Mouse (Mus musculus): Measurements from ENCODE around the gene Gm37240. TPM values are rescaled to one million over a fixed set of nuclear protein-coding genes. Genes with fewer than 3 reads are reported as not detected.

The Gm37240 gene
- polyA plus RNA-seq, 1 experiment = not detected

GRCm38 (mm10) chr3:84683788-84684187 lies 1203.5 kb downstream of the Gm37240 start:
- WGBS = 97% methylated on average over 6 of the region's 6 CpGs
- H3K4me1 ChIP-seq (ENCODE audit: control insufficient read depth, insufficient read depth, low read length) = peaks cover 2% of the 10 kb centered on the region; the same call in 1 of the 2 replicates

DNA sequence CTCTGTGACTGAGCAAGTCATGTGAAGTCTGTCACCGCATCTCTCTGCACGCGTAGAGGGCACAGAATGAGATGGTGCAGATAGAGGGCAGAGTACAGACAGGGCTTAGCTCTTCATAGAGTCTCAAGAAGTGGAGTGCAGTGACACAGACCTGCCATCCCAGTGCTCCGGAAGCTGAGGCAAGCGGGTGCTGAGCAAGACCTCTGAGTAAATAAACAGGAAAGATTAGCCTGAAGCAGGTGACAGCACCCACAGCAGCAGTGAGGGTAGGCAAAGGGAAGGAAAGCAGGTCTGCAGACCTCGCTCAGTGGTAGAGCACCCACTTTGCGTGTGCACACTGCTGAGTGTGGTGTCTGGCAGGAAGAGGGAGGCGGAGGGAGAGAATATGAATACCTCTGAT lies 1205.6 kb downstream of the Gm37240 start:
- TF ChIP-seq CTCF (IDR thresholded peaks at IDR 0.05; ENCODE audit: insufficient read depth, low read depth, low read length) (no peak), POLR2A (IDR thresholded peaks at IDR 0.05; ENCODE audit: insufficient read depth, low read depth, low read length) (no peak)
- H3K4me1 ChIP-seq (ENCODE audit: control insufficient read depth, insufficient read depth, low read length) = no peaks in the 10 kb centered on the region; the same call in 1 of the 2 replicates
- no peak overlapping the region for H3K27ac ChIP-seq (ENCODE audit: insufficient read depth, low read depth, low read length)
- 95% methylated on average over 8 of the region's 8 CpGs for WGBS
- H3K4me3 ChIP-seq (ENCODE audit: insufficient read depth, low read depth, low read length) = no peak overlapping the region

More at GRCm38 (mm10) chr3:84683788-84684187, 1203.5 kb downstream of the Gm37240 start:
- no peak for TF ChIP-seq CTCF (IDR thresholded peaks at IDR 0.05; ENCODE audit: insufficient read depth, low read depth, low read length)
- TF ChIP-seq POLR2A (IDR thresholded peaks at IDR 0.05; ENCODE audit: insufficient read depth, low read depth, low read length) = no peak
- Histone ChIP-seq H3K4me3 (ENCODE audit: insufficient read depth, low read depth, low read length) (no peak overlapping the region), H3K27ac (ENCODE audit: insufficient read depth, low read depth, low read length) (no peak overlapping the region)

GRCm38 (mm10) chr3:84680062-84680461 lies 1207.3 kb downstream of the Gm37240 start:
- no peak for TF ChIP-seq CTCF (IDR thresholded peaks at IDR 0.05; ENCODE audit: insufficient read depth, low read depth, low read length)
- TF ChIP-seq POLR2A (IDR thresholded peaks at IDR 0.05; ENCODE audit: insufficient read depth, low read depth, low read length) = no peak
- no peaks in the 10 kb centered on the region; the same call in 1 of the 2 replicates for H3K4me1 ChIP-seq (ENCODE audit: control insufficient read depth, insufficient read depth, low read length)
- no peak overlapping the region for H3K27ac ChIP-seq (ENCODE audit: insufficient read depth, low read depth, low read length)
- no peak overlapping the region for H3K4me3 ChIP-seq (ENCODE audit: insufficient read depth, low read depth, low read length)
- WGBS = 88% methylated on average over 7 of the region's 7 CpGs

DNA sequence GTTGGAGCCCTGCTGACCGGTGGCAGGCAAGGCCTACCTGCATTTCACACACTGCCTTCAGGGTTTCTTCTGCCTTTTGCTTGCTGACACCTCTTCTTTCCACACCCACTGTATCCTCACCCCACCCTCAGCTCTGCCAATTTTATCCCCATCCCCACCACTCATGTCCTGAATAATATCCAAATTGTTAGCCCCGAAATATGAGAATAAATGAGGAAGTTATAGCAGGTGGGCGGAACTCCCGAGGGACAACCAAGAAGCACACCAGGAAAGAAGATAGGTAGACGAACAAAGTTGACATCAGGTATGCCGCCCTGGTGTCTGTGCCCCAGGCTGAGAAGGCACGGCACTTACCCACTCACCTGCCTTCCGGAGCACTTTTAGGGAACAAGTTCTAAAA lies 1207.8 kb downstream of the Gm37240 start:
- 97% methylated on average over 8 of the region's 8 CpGs for WGBS
- no peak for TF ChIP-seq CTCF (IDR thresholded peaks at IDR 0.05; ENCODE audit: insufficient read depth, low read depth, low read length)
- Histone ChIP-seq H3K4me1 (ENCODE audit: control insufficient read depth, insufficient read depth, low read length) (no peaks in the 10 kb centered on the region; the same call in 1 of the 2 replicates), H3K4me3 (ENCODE audit: insufficient read depth, low read depth, low read length) (no peak overlapping the region), H3K27ac (ENCODE audit: insufficient read depth, low read depth, low read length) (no peak overlapping the region)

DNA sequence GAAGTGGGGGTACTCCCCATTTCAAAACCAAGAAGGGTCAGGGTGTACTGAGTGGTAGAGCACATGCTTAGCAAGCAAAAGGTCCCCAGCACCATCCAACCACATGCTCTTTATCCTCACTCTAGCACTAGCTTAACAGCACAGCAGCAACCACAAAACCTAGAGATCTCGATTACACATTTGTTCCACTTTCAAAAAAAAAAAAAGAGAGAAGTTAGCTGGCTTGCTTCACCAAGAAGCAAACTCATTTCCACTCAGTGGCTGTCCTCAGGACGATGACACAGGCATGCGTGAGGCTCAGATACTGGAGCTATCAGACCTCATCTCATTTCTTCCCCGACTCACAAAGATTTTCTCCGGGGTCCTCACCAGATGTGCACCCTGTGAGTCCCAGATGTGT lies 1208.4 kb downstream of the Gm37240 start:
- TF ChIP-seq POLR2A (IDR thresholded peaks at IDR 0.05; ENCODE audit: insufficient read depth, low read depth, low read length) (no peak), CTCF (IDR thresholded peaks at IDR 0.05; ENCODE audit: insufficient read depth, low read depth, low read length) (no peak)
- WGBS = 77% methylated on average over 5 of the region's 5 CpGs
- Histone ChIP-seq H3K27ac (ENCODE audit: insufficient read depth, low read depth, low read length) (no peak overlapping the region), H3K4me3 (ENCODE audit: insufficient read depth, low read depth, low read length) (no peak overlapping the region), H3K4me1 (ENCODE audit: control insufficient read depth, insufficient read depth, low read length) (no peaks in the 10 kb centered on the region; the same call in 1 of the 2 replicates)

- H3K27ac ChIP-seq (ENCODE audit: insufficient read depth, low read depth, low read length) = no peak overlapping the region
- TF ChIP-seq POLR2A (IDR thresholded peaks at IDR 0.05; ENCODE audit: insufficient read depth, low read depth, low read length) (no peak), CTCF (IDR thresholded peaks at IDR 0.05; ENCODE audit: insufficient read depth, low read depth, low read length) (no peak)
- WGBS = 92% methylated on average over 5 of the region's 5 CpGs
- no peak overlapping the region for H3K4me3 ChIP-seq (ENCODE audit: insufficient read depth, low read depth, low read length)
- H3K4me1 ChIP-seq (ENCODE audit: control insufficient read depth, insufficient read depth, low read length) = no peaks in the 10 kb centered on the region
Observed at GRCm38 (mm10) chr3:84675710-84676109, 1211.6 kb downstream of the Gm37240 start.

DNA sequence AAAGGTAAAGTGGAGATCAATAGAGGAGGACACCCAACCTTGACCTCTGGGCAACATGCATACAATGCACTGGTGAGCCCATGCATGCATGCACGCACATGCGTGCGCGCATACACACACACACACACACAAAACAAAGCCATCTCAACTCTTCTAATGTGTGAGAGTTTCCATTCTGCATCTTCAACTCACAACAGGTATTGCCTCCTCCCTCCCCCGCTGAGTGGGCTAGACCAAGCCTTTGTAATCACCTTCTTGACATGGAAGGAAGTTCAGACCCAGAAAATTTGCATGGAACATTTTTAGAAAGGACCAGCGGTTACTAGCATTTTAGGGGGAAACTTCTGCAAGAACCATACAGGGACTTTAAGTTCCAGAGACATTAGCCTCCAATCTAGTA lies 1213.8 kb downstream of the Gm37240 start:
- H3K27ac ChIP-seq (ENCODE audit: insufficient read depth, low read depth, low read length) = no peak overlapping the region
- TF ChIP-seq CTCF (IDR thresholded peaks at IDR 0.05; ENCODE audit: insufficient read depth, low read depth, low read length) (no peak), POLR2A (IDR thresholded peaks at IDR 0.05; ENCODE audit: insufficient read depth, low read depth, low read length) (no peak)
- WGBS = 99% methylated on average over 6 of the region's 6 CpGs
- no peak overlapping the region for H3K4me3 ChIP-seq (ENCODE audit: insufficient read depth, low read depth, low read length)
- H3K4me1 ChIP-seq (ENCODE audit: control insufficient read depth, insufficient read depth, low read length) = no peaks in the 10 kb centered on the region

DNA sequence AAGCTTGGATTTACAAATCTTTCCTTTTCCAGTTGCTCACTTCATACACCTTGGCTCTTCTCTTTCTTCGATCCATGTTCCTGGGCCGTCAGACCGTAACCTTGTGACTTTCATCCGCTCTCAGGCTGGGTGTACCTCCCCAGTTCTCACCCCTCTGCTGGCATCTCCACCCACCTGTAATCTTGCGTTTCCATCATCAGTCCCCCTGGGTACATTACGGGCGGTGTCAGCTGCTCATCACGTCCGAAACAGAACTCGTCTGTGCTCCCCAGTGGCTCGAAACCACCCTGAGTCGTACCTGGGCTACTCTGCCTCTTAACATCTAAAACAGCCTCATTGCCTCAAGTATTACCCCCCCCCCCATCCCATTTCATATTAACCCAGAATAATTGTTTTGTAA lies 1215.2 kb downstream of the Gm37240 start:
- WGBS = 97% methylated on average over 12 of the region's 12 CpGs
- Histone ChIP-seq H3K4me1 (ENCODE audit: control insufficient read depth, insufficient read depth, low read length) (no peaks in the 10 kb centered on the region), H3K27ac (ENCODE audit: insufficient read depth, low read depth, low read length) (no peak overlapping the region), H3K4me3 (ENCODE audit: insufficient read depth, low read depth, low read length) (no peak overlapping the region)
- TF ChIP-seq CTCF (IDR thresholded peaks at IDR 0.05; ENCODE audit: insufficient read depth, low read depth, low read length) = no peak

GRCm38 (mm10) chr3:84668957-84669356 lies 1218.4 kb downstream of the Gm37240 start:
- 93% methylated on average over 3 of the region's 3 CpGs for WGBS

More at GRCm38 (mm10) chr3:84668957-84669356, 1218.4 kb downstream of the Gm37240 start:
- no peak for TF ChIP-seq CTCF (IDR thresholded peaks at IDR 0.05; ENCODE audit: insufficient read depth, low read depth, low read length)
- TF ChIP-seq POLR2A (IDR thresholded peaks at IDR 0.05; ENCODE audit: insufficient read depth, low read depth, low read length) = no peak
- H3K4me3 ChIP-seq (ENCODE audit: insufficient read depth, low read depth, low read length) = no peak overlapping the region
- peaks cover 11% of the 10 kb centered on the region for H3K4me1 ChIP-seq (ENCODE audit: control insufficient read depth, insufficient read depth, low read length)
- no peak overlapping the region for H3K27ac ChIP-seq (ENCODE audit: insufficient read depth, low read depth, low read length)

All from olfactory bulb, adult 2 months (tissue).